Mouse (Mus musculus): ENCODE data around the gene Nelfe. TPM values are rescaled to one million over a fixed set of nuclear protein-coding genes. Genes with fewer than 3 reads are reported as not detected.
"Not testable (repeated sequence)": the region's sequence is repeated elsewhere in the genome, so short reads cannot be mapped to it uniquely, and the experiment has no call there.

Gene Nelfe
- polyA plus RNA-seq (2014; fragmentation: Nextera tagmentation; extraction: Ambion mirVana) = 152 TPM in 2 replicates

GRCm38 (mm10) chr17:34849722-34850516 lies at the start of gene Nelfe, which contains the start of gene Skiv2l:
Nelfe (plus strand) TSS chr17:34850391.
Skiv2l (minus strand) TSS chr17:34850210.
- Histone ChIP-seq H3K4me1 (ENCODE audit: control insufficient read depth, insufficient read depth, low read length) (peaks cover 16% of the 10 kb centered on the region), H3K9ac (ENCODE audit: low read length) (peak within 1 kb of the TSS; percentile 88), H3K27me3 (ENCODE audit: control insufficient read depth, insufficient read depth, low read length) (no peaks in the 10 kb centered on the region), H3K4me2 (ENCODE audit: low read depth, severe bottlenecking) (peak within 1 kb of the TSS; percentile 71), H3K27ac (replicated peaks; ENCODE audit: low read depth, low read length) (no peak within 1 kb of the TSS; the same call in 1 of the 2 replicates), H3K4me3 (ENCODE audit: low read depth, low read length) (peak within 1 kb of the TSS; percentile 82), H3K9me3 (ENCODE audit: control insufficient read depth, low read length) (no peaks in the 10 kb centered on the region), H3K36me3 (ENCODE audit: control insufficient read depth, insufficient read depth, low read length) (peaks cover 20% of the 10 kb centered on the region; the same call in 1 of the 2 replicates)
- under 1% methylated on average over 65 of the region's 65 CpGs for WGBS
- peak; percentile 97 for ATAC-seq (ENCODE audit: insufficient number of reproducible peaks, low FRiP score, low TSS enrichment, low read depth)
- peak; percentile 98 for DNase-seq (ENCODE audit: low spot score)

DNA sequence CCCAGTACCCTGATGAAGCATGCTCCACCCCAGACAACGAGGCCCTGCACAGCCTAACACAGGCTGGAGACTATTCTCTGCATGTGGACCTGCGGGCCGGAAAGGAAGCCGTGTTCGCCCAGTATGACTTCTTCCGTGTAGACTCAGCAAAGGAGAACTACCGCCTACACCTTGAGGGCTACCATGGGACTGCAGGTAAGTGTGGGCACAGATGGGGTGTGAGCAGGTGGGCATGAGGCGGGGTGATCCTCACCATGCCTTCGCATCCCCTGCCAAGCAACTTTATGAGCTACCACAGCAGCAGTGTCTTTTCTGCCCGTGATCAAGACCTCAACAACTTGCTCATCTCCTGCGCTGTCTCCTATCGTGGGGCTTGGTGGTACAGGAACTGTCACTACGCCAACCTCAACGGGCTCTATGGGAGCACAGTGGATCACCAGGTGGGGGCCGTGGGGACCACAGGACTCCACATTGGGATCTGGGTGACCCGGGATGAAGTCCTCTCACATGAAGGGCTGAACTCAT lies 49.3 kb upstream of the Nelfe start:
- H3K36me3 ChIP-seq (ENCODE audit: control insufficient read depth, insufficient read depth, low read length); H3K9ac ChIP-seq (ENCODE audit: low read length); H3K27ac ChIP-seq (replicated peaks; ENCODE audit: low read depth, low read length); DNase-seq (ENCODE audit: low spot score); H3K27me3 ChIP-seq (ENCODE audit: control insufficient read depth, insufficient read depth, low read length); H3K4me3 ChIP-seq (ENCODE audit: low read depth, low read length); ATAC-seq (ENCODE audit: insufficient number of reproducible peaks, low FRiP score, low TSS enrichment, low read depth); H3K4me2 ChIP-seq (ENCODE audit: low read depth, severe bottlenecking); H3K9me3 ChIP-seq (ENCODE audit: control insufficient read depth, low read length); H3K4me1 ChIP-seq (ENCODE audit: control insufficient read depth, insufficient read depth, low read length): not testable (repeated sequence)
- WGBS = 93% methylated on average over 16 of the region's 16 CpGs

- not testable (repeated sequence) for H3K4me2 ChIP-seq (ENCODE audit: low read depth, severe bottlenecking); H3K27ac ChIP-seq (replicated peaks; ENCODE audit: low read depth, low read length); H3K4me1 ChIP-seq (ENCODE audit: control insufficient read depth, insufficient read depth, low read length); H3K9me3 ChIP-seq (ENCODE audit: control insufficient read depth, low read length); H3K9ac ChIP-seq (ENCODE audit: low read length); H3K36me3 ChIP-seq (ENCODE audit: control insufficient read depth, insufficient read depth, low read length); ATAC-seq (ENCODE audit: insufficient number of reproducible peaks, low FRiP score, low TSS enrichment, low read depth); H3K27me3 ChIP-seq (ENCODE audit: control insufficient read depth, insufficient read depth, low read length); DNase-seq (ENCODE audit: low spot score); H3K4me3 ChIP-seq (ENCODE audit: low read depth, low read length)
- 93% methylated on average over 9 of the region's 9 CpGs for WGBS
Observed at GRCm38 (mm10) chr17:34802756-34803155, 47.4 kb upstream of the Nelfe start.

- H3K27ac ChIP-seq (replicated peaks; ENCODE audit: low read depth, low read length); DNase-seq (ENCODE audit: low spot score); H3K9ac ChIP-seq (ENCODE audit: low read length); H3K36me3 ChIP-seq (ENCODE audit: control insufficient read depth, insufficient read depth, low read length); H3K9me3 ChIP-seq (ENCODE audit: control insufficient read depth, low read length); H3K27me3 ChIP-seq (ENCODE audit: control insufficient read depth, insufficient read depth, low read length); H3K4me1 ChIP-seq (ENCODE audit: control insufficient read depth, insufficient read depth, low read length); H3K4me2 ChIP-seq (ENCODE audit: low read depth, severe bottlenecking); ATAC-seq (ENCODE audit: insufficient number of reproducible peaks, low FRiP score, low TSS enrichment, low read depth); H3K4me3 ChIP-seq (ENCODE audit: low read depth, low read length): not testable (repeated sequence)
- 90% methylated on average over 6 of the region's 6 CpGs for WGBS
Observed at GRCm38 (mm10) chr17:34803367-34803766, 46.8 kb upstream of the Nelfe start.

DNA sequence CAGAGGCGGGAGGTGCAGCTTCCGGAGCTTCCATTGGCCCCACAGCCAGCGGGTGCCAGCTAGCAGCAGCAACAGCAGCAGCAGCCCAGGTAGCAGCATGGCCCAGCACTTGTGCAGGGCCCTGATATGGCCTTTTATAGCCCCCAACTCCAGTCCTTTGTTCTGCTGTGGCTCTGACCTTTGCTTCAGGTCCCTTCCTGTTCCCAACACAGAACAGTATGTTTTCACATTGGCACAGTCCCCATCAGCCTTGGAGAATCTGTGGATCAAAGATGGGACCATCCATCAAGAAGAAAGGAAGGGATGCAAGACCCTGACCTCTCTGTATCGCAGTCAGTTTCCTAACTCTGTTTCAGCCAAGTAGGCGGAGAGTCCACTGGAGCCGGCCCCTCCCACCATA lies 45.9 kb upstream of the Nelfe start, which contains the start of gene Cyp21a1:
Gene Cyp21a1, minus strand, starts transcription at position 261 of the 400 bp plus-strand sequence.
- not testable (repeated sequence) for H3K27ac ChIP-seq (replicated peaks; ENCODE audit: low read depth, low read length); H3K4me3 ChIP-seq (ENCODE audit: low read depth, low read length); H3K27me3 ChIP-seq (ENCODE audit: control insufficient read depth, insufficient read depth, low read length); H3K4me2 ChIP-seq (ENCODE audit: low read depth, severe bottlenecking); H3K9me3 ChIP-seq (ENCODE audit: control insufficient read depth, low read length); DNase-seq (ENCODE audit: low spot score); H3K36me3 ChIP-seq (ENCODE audit: control insufficient read depth, insufficient read depth, low read length); H3K9ac ChIP-seq (ENCODE audit: low read length); ATAC-seq (ENCODE audit: insufficient number of reproducible peaks, low FRiP score, low TSS enrichment, low read depth); H3K4me1 ChIP-seq (ENCODE audit: control insufficient read depth, insufficient read depth, low read length)
- WGBS = 96% methylated on average over 4 of the region's 6 CpGs

DNA sequence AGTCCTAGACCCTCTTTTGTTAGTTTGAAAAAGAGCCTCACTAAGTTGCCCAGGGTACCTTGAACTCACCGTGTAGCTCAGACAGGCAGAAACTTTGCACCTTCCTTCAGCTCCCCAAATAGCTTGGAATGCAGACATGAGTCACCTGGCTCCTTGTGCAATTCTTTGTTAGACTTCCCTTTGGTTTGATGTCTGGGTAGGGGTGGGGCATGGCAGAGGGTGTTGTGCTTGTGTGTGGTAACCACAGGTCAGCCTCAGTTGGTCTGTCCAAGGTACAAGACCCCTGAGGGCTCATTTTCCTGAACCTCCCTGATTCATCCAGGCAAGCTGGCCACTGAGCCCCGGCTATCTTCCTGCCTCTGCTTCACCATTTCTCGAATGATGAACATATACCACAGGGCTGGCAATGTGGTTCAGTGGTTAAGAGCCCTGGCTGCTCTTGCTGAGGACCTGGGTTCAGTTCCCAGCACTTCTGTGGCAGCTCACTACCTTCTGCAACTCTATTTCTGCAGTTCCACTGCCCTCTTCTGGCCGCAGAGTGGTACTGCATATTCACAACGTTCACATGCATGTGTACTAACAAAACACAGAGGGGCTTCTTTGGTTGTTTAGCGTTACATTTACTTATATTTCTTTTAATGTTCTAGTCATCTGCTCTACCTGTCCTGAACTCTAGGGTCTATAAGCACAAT lies 45.2 kb upstream of the Nelfe start:
- Histone ChIP-seq H3K9ac (ENCODE audit: low read length) (no peak overlapping the region), H3K4me3 (ENCODE audit: low read depth, low read length) (no peak overlapping the region), H3K27me3 (ENCODE audit: control insufficient read depth, insufficient read depth, low read length) (no peaks in the 10 kb centered on the region), H3K36me3 (ENCODE audit: control insufficient read depth, insufficient read depth, low read length) (no peaks in the 10 kb centered on the region), H3K4me2 (ENCODE audit: low read depth, severe bottlenecking) (no peak overlapping the region), H3K9me3 (ENCODE audit: control insufficient read depth, low read length) (peaks cover 3% of the 10 kb centered on the region; the same call in 1 of the 2 replicates), H3K4me1 (ENCODE audit: control insufficient read depth, insufficient read depth, low read length) (no peaks in the 10 kb centered on the region), H3K27ac (replicated peaks; ENCODE audit: low read depth, low read length) (no peak overlapping the region)
- DNase-seq (ENCODE audit: low spot score) (no peak), ATAC-seq (ENCODE audit: insufficient number of reproducible peaks, low FRiP score, low TSS enrichment, low read depth) (no peak)
- 69% methylated on average over 6 of the region's 6 CpGs for WGBS

GRCm38 (mm10) chr17:34807176-34807575 lies 43.0 kb upstream of the Nelfe start:
- 64% methylated on average over 3 of the region's 3 CpGs for WGBS
- ATAC-seq (ENCODE audit: insufficient number of reproducible peaks, low FRiP score, low TSS enrichment, low read depth) (no peak), DNase-seq (ENCODE audit: low spot score) (no peak)
- Histone ChIP-seq H3K27me3 (ENCODE audit: control insufficient read depth, insufficient read depth, low read length) (no peaks in the 10 kb centered on the region), H3K4me1 (ENCODE audit: control insufficient read depth, insufficient read depth, low read length) (no peaks in the 10 kb centered on the region), H3K9ac (ENCODE audit: low read length) (no peak overlapping the region), H3K9me3 (ENCODE audit: control insufficient read depth, low read length) (peaks cover 3% of the 10 kb centered on the region; the same call in 1 of the 2 replicates), H3K4me2 (ENCODE audit: low read depth, severe bottlenecking) (no peak overlapping the region), H3K36me3 (ENCODE audit: control insufficient read depth, insufficient read depth, low read length) (no peaks in the 10 kb centered on the region), H3K4me3 (ENCODE audit: low read depth, low read length) (no peak overlapping the region), H3K27ac (replicated peaks; ENCODE audit: low read depth, low read length) (no peak overlapping the region)

DNA sequence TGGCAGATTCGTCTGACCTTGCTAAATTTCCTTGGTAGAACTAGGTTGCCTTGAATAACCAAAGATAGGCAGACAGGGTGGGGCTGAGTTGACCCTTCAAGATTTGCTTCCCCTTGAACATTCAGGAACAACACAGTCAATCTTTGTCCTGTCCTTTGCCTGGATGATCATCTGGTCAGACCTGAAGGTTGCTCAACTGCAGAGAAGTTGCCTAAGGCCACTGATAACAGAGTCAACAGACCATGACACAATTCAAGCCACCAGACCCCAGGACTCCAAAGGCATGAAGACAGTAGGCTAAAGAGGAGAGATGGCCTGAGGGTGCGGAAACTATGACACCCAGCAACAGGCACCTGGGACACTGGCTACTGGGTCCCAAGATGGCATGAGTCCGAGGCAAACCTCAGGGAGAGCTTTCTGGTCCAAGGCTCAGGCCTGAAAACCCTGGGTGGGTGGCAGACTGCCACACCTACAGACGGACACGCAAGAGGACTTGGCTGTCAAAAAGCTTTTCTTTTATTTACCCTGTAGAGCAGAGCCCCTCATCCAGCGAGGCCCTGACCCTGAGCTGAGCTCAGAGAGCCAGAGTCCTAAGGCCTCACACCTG lies 41.5 kb upstream of the Nelfe start:
- H3K4me1 ChIP-seq (ENCODE audit: control insufficient read depth, insufficient read depth, low read length) = no peaks in the 10 kb centered on the region
- no peak overlapping the region for H3K4me2 ChIP-seq (ENCODE audit: low read depth, severe bottlenecking)
- no peaks in the 10 kb centered on the region for H3K36me3 ChIP-seq (ENCODE audit: control insufficient read depth, insufficient read depth, low read length)
- no peak for DNase-seq (ENCODE audit: low spot score)
- H3K27me3 ChIP-seq (ENCODE audit: control insufficient read depth, insufficient read depth, low read length) = no peaks in the 10 kb centered on the region
- H3K4me3 ChIP-seq (ENCODE audit: low read depth, low read length) = no peak overlapping the region
- H3K27ac ChIP-seq (replicated peaks; ENCODE audit: low read depth, low read length) = no peak overlapping the region
- peaks cover 3% of the 10 kb centered on the region; the same call in 1 of the 2 replicates for H3K9me3 ChIP-seq (ENCODE audit: control insufficient read depth, low read length)
- ATAC-seq (ENCODE audit: insufficient number of reproducible peaks, low FRiP score, low TSS enrichment, low read depth) = no peak
- WGBS = 80% methylated on average over 6 of the region's 6 CpGs
- H3K9ac ChIP-seq (ENCODE audit: low read length) = no peak overlapping the region

Data from limb, embryonic 11.5 days (tissue).